23 mouse cellular contexts compared by ENCODE assay signal in the genomic region with DNA sequence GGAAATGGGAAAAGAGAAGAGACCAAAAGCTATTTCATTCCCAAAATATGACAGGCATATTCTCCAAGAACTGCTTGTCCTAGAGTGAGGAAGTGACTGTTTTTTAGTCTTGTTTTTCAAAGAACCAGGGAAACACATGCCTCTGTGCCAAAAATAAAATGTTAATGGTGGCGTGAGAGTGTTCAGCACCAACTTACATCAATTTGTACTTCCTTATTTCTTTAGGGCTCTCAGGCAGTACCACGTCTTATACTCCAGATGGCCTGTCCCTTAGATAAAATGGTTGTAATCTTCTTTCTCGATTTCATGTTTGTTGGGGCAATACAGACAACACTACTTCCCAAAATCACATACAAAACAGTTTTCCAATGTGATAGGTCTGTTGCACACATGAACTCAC. TPM values are rescaled to one million over a fixed set of nuclear protein-coding genes. Genes with fewer than 3 reads are reported as not detected.
DNase-seq lines count a peak whose midpoint lies in the region; ATAC-seq lines count a peak whose summit lies in the region.
"Had no signal": no experiment of that assay in that cellular context is flagged by ENCODE, and none has a peak within 500 bp of the region (broad histone marks: within the 10 kb centered on the region; RNA-seq: fewer than 3 reads in every experiment).

No protein-coding gene starts in this region.

- ATAC-seq in common myeloid progenitor, adult 5-6 weeks (replicated peaks; ENCODE audit: low read depth, poor library complexity, severe bottlenecking): 0 out of 2 replicates have a peak, but pooled peaks have one; percentile 29
- peak; percentile 87 for ATAC-seq in monocyte, adult 5-6 weeks (replicated peaks; ENCODE audit: insufficient number of reproducible peaks, low FRiP score, low TSS enrichment, poor library complexity, severe bottlenecking)
- ATAC-seq: forebrain, embryonic 15.5 days; hindbrain, embryonic 16.5 days; intestine, embryonic 15.5 days; Patski had no signal

- intact Hi-C loops in heart, postnatal 25 days (cut with DNase I): no loop called here

- DNase-seq in heart, adult 11 months: peak; percentile 81
- no peak for DNase-seq in heart, postnatal 25 days (ENCODE audit: low spot score)
- no peak for DNase-seq in cerebellum, postnatal 14 days
- no peak for DNase-seq in urinary bladder, postnatal 10 days (ENCODE audit: low spot score)
- DNase-seq: adrenal gland, postnatal 10 days; adrenal gland, postnatal 36 days; cerebellum, adult 11-12 months; cerebellum, adult 9-10 months; cerebellum, postnatal 25 days; embryo, embryonic 11 days; gastrocnemius, postnatal 10 days; gastrocnemius, postnatal 36 days; heart, postnatal 14 days; kidney, adult 11 months had no signal

RNA-seq across cellular contexts. Expression of gene Ms4a4a, which starts 7.0 kb away (rescaled TPM):
- 1 to 10 TPM; 4.8 to 7.8 TPM for total RNA-seq in heart, postnatal 25 days (2021)
- not detected in 2 replicates for total RNA-seq in common myeloid progenitor, adult 5-6 weeks (2017)
- total RNA-seq in monocyte, adult 5-6 weeks (2017): 8.1 to 35.7 TPM (median 9.7 TPM) in 3 replicates
- total RNA-seq: CH12.LX, G1E had no signal

RNA-seq across cellular contexts. Expression of gene Ms4a7, which starts 32.4 kb away (rescaled TPM):
- 1 to 10 TPM in 1 of 2 experiments, under 1 TPM in 1; 0.73 to 2.2 TPM for total RNA-seq in heart, postnatal 25 days (2021)
- 0.09 TPM in 1 of 2 replicates, not detected in the other for total RNA-seq in common myeloid progenitor, adult 5-6 weeks (2017)
- total RNA-seq in monocyte, adult 5-6 weeks (2017): 2.2 to 2.4 TPM (median 2.4 TPM) in 3 replicates

RNA-seq across cellular contexts. Expression of gene Ms4a4c, which starts 36.3 kb away (rescaled TPM):
- not detected for total RNA-seq in heart, postnatal 25 days (2021)
- 7.3 and 25.8 TPM in 2 replicates for total RNA-seq in common myeloid progenitor, adult 5-6 weeks (2017)
- 52.0 to 109 TPM (median 89.6 TPM) in 3 replicates for total RNA-seq in monocyte, adult 5-6 weeks (2017)
- total RNA-seq: G1E; gastrocnemius, adult 18-20 months; gastrocnemius, postnatal 10 days had no signal

RNA-seq across cellular contexts. Expression of gene Ms4a14, which starts 54.1 kb away (rescaled TPM):
- under 1 TPM; 0.10 to 0.22 TPM for total RNA-seq in heart, postnatal 25 days (2021)
- total RNA-seq in common myeloid progenitor, adult 5-6 weeks (2017): not detected in 2 replicates
- 0.29 to 0.64 TPM in 2 of 3 replicates, not detected in the other for total RNA-seq in monocyte, adult 5-6 weeks (2017)
- total RNA-seq: adrenal gland, postnatal 10 days; CH12.LX had no signal
